Mouse (Mus musculus): Measurements from ENCODE around the gene Il2rb. TPM values are rescaled to one million over a fixed set of nuclear protein-coding genes. Genes with fewer than 3 reads are reported as not detected.

Gene Il2rb
- 11.0 and 12.8 TPM in 2 replicates for polyA plus RNA-seq (2012; rRNA removed)

DNA sequence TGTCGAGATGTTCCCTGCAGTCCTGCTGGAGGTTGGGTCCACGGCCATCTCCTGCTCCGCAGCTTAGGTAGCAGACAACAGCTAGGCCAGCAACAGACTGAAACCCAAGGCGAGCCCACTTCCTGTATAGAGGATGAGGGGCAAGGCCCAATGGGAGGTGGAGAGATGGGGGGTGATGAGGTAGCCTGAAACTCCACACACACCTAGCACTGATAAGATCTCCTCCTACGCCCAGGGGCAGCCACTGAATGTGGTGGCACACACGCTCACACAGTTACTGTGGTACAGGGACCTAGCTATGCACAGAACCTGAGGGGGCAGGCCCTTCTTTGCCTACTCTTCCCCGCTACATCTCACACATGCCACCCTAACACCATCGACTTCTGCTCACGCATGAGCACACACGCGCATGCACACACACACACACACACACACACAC, at the start of gene Il2rb:
TSS of gene Il2rb (minus strand) at position 304 of the 439 bp plus-strand sequence.
- DNase-seq: no peak
- WGBS: 87% methylated on average over 11 of the region's 11 CpGs
- Histone ChIP-seq H3K4me1 (ENCODE audit: control insufficient read depth, insufficient read depth, low read length) (no peaks in the 10 kb centered on the region), H3K4me3 (replicated peaks; ENCODE audit: extremely low read depth, low read depth, low read length) (no peak within 1 kb of the TSS)
- TF ChIP-seq CTCF (IDR thresholded peaks at IDR 0.05; ENCODE audit: insufficient read depth, low read length) (no peak), POLR2A (IDR thresholded peaks at IDR 0.05; ENCODE audit: borderline replicate concordance, extremely low read depth, low read depth, low read length) (no peak; the same call in 1 of the 2 replicates)

- H3K4me3 ChIP-seq (replicated peaks; ENCODE audit: extremely low read depth, low read depth, low read length): no peak within 1 kb of the TSS
- no peak for DNase-seq
- WGBS: 14% methylated on average over 14 of the region's 14 CpGs
- no peak for TF ChIP-seq POLR2A (IDR thresholded peaks at IDR 0.05; ENCODE audit: borderline replicate concordance, extremely low read depth, low read depth, low read length)
- no peak for TF ChIP-seq CTCF (IDR thresholded peaks at IDR 0.05; ENCODE audit: insufficient read depth, low read length)
- H3K4me1 ChIP-seq (ENCODE audit: control insufficient read depth, insufficient read depth, low read length): no peaks in the 10 kb centered on the region
Observed at GRCm38 (mm10) chr15:78544561-78545001, 49.5 kb upstream of the Il2rb start, which contains the start of gene Sstr3. Sstr3 (minus strand) TSS chr15:78544685.

DNA sequence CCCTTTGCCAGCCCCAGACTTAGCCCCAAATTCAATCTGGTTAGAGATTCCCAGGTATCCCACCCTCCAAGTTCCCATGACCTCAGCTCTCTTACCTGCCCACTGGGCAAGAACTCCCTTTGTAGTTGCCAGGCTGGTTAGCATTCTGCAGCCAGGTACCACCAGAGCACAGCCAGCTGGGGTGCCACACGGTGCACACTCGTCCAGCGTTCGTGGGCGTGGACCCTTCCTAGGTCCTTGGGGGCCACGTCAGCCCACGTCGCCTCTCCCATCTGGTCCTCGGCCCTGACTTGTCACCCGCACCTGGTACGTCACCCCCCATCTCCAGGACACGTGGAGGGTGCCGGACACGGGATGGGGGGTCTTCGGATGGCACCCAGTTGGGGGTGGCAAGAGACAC, 49.0 kb upstream of the Il2rb start:
- DNase-seq: no peak
- H3K4me1 ChIP-seq (ENCODE audit: control insufficient read depth, insufficient read depth, low read length): no peaks in the 10 kb centered on the region
- 64% methylated on average over 15 of the region's 15 CpGs for WGBS
- TF ChIP-seq POLR2A (IDR thresholded peaks at IDR 0.05; ENCODE audit: borderline replicate concordance, extremely low read depth, low read depth, low read length) (no peak), CTCF (IDR thresholded peaks at IDR 0.05; ENCODE audit: insufficient read depth, low read length) (no peak)
- no peak overlapping the region for H3K4me3 ChIP-seq (replicated peaks; ENCODE audit: extremely low read depth, low read depth, low read length)

GRCm38 (mm10) chr15:78542767-78543303, 47.8 kb upstream of the Il2rb start:
- no peaks in the 10 kb centered on the region for H3K4me1 ChIP-seq (ENCODE audit: control insufficient read depth, insufficient read depth, low read length)
- TF ChIP-seq CTCF (IDR thresholded peaks at IDR 0.05; ENCODE audit: insufficient read depth, low read length): no peak
- no peak overlapping the region for H3K4me3 ChIP-seq (replicated peaks; ENCODE audit: extremely low read depth, low read depth, low read length)
- DNase-seq: no peak
- 62% methylated on average over 7 of the region's 7 CpGs for WGBS

DNA sequence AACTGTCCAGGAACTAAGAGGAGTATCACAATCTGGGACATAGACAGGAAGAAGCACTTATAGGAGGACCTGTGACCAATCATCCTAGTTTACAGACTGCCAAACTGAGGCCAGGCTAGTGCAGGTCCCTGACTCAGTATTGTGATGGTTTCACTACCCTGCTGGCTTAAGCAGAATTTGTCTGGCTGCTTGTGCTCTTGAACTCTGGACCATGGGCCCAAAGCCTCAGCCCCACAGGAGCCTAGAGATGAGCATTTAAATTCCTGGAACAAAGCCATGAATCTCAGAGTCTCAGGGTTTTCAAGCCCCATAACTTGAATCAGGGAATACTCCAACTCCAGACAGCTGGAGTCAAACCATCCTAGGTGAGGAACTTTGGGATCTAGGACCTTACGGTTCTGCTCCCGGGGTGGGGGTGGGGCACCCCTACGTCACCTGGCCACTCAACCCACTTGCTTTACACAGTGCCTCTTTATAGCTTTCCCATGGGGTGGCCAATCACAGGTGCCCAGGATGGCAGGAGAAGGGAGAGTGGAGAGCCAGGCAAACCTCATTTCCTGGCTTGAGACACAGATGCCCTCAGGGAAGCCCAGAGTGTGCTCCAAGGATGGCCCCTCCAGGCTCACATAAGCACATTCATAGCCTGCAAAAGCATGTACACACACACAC, 47.2 kb upstream of the Il2rb start:
- TF ChIP-seq POLR2A (IDR thresholded peaks at IDR 0.05; ENCODE audit: borderline replicate concordance, extremely low read depth, low read depth, low read length) (no peak), CTCF (IDR thresholded peaks at IDR 0.05; ENCODE audit: insufficient read depth, low read length) (no peak)
- DNase-seq: no peak
- WGBS: 63% methylated on average over 3 of the region's 3 CpGs

DNA sequence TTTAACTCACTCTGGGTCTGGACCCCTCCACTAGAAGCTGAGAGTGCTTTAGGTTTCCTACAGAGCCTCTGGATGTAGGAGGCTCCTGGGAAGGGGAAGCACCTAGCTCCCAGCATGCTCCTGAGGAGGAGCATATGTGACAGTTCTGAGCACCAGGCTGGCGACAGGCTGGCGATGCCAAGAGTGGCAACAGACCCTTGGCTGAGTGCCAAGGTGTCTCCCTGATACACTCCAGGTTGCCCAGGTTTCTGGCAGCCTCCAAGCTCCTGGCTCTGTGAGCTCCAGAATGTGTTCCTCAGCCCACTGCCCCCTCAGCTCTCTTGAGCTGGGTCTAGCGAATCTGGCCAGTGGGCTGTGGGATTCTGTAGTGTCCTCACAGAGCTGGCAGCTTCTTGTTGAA, 46.5 kb upstream of the Il2rb start:
- DNase-seq: no peak
- no peak for TF ChIP-seq CTCF (IDR thresholded peaks at IDR 0.05; ENCODE audit: insufficient read depth, low read length)
- TF ChIP-seq POLR2A (IDR thresholded peaks at IDR 0.05; ENCODE audit: borderline replicate concordance, extremely low read depth, low read depth, low read length): no peak
- 38% methylated on average over 3 of the region's 3 CpGs for WGBS
- H3K4me1 ChIP-seq (ENCODE audit: control insufficient read depth, insufficient read depth, low read length): no peaks in the 10 kb centered on the region
- H3K4me3 ChIP-seq (replicated peaks; ENCODE audit: extremely low read depth, low read depth, low read length): no peak overlapping the region

More for the DNA sequence above, 47.2 kb upstream of the Il2rb start:
- Histone ChIP-seq H3K4me3 (replicated peaks; ENCODE audit: extremely low read depth, low read depth, low read length) (no peak overlapping the region), H3K4me1 (ENCODE audit: control insufficient read depth, insufficient read depth, low read length) (no peaks in the 10 kb centered on the region)

- no peak for TF ChIP-seq POLR2A (IDR thresholded peaks at IDR 0.05; ENCODE audit: borderline replicate concordance, extremely low read depth, low read depth, low read length)
- TF ChIP-seq CTCF (IDR thresholded peaks at IDR 0.05; ENCODE audit: insufficient read depth, low read length): no peak
- WGBS: 56% methylated on average over 3 of the region's 3 CpGs
- no peak for DNase-seq
- no peak overlapping the region for H3K4me3 ChIP-seq (replicated peaks; ENCODE audit: extremely low read depth, low read depth, low read length)
- H3K4me1 ChIP-seq (ENCODE audit: control insufficient read depth, insufficient read depth, low read length): no peaks in the 10 kb centered on the region
Observed at GRCm38 (mm10) chr15:78541036-78541435, 46.0 kb upstream of the Il2rb start.

- Histone ChIP-seq H3K4me1 (ENCODE audit: control insufficient read depth, insufficient read depth, low read length) (peaks cover 6% of the 10 kb centered on the region; the same call in 1 of the 2 replicates), H3K4me3 (replicated peaks; ENCODE audit: extremely low read depth, low read depth, low read length) (no peak overlapping the region)
- 61% methylated on average over 10 of the region's 10 CpGs for WGBS
- TF ChIP-seq POLR2A (IDR thresholded peaks at IDR 0.05; ENCODE audit: borderline replicate concordance, extremely low read depth, low read depth, low read length): no peak
- TF ChIP-seq CTCF (IDR thresholded peaks at IDR 0.05; ENCODE audit: insufficient read depth, low read length): no peak
- DNase-seq: no peak
Observed at GRCm38 (mm10) chr15:78535723-78536421, 40.8 kb upstream of the Il2rb start.

DNA sequence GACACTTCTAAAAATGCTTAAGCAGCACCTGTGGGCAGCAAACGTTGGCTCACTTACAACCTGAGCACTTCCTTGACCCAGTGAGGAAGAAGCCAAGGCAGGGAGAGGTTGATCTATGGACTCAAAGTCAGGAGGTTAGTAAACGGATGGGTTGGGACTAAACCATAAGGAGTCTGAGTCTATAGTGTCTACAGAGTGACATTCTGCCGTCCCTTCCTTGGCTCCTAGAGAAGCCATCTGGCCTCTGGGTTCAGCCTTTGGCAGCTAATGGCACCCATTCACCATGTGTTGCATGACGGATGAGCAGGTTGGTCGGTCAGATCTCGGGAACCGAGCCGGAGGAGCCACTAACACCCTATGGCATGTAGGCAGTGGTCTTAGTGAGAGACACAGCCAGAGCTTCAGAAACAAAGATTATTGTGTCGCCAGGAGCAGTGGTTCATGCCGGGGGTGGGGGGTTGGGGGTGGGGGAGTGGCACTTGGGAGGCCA, 38.3 kb upstream of the Il2rb start:
- H3K4me3 ChIP-seq (replicated peaks; ENCODE audit: extremely low read depth, low read depth, low read length): no peak overlapping the region
- DNase-seq: no peak
- peaks cover 12% of the 10 kb centered on the region; the same call in 1 of the 2 replicates for H3K4me1 ChIP-seq (ENCODE audit: control insufficient read depth, insufficient read depth, low read length)
- TF ChIP-seq POLR2A (IDR thresholded peaks at IDR 0.05; ENCODE audit: borderline replicate concordance, extremely low read depth, low read depth, low read length) (no peak), CTCF (IDR thresholded peaks at IDR 0.05; ENCODE audit: insufficient read depth, low read length) (no peak)
- WGBS: 61% methylated on average over 10 of the region's 10 CpGs

All from lung, adult 2 months (tissue).